ENCODE assay signal across 8 mouse cellular contexts in genomic region chr16:11908461-11909014, GRCm38 (mm10). TPM values are rescaled to one million over a fixed set of nuclear protein-coding genes. Genes with fewer than 3 reads are reported as not detected.
DNase-seq lines count a peak whose midpoint lies in the region; ATAC-seq and TF ChIP-seq lines count a peak whose summit lies in the region.

No protein-coding gene starts in this region.

- H3K4me2 ChIP-seq in heart, embryonic 14.5 days (ENCODE audit: low read length) = peak overlapping the region; percentile 73
- peak overlapping the region; percentile 74 for H3K4me2 ChIP-seq in hindbrain, embryonic 16.5 days (ENCODE audit: low read length)

- H3K9ac ChIP-seq in heart, embryonic 14.5 days (ENCODE audit: low read length) = peak overlapping the region; percentile 85
- H3K9ac ChIP-seq in ES-E14 (ENCODE audit: insufficient read depth, low read depth, low read length, poor library complexity, severe bottlenecking) = peak overlapping the region; percentile 84
- peak overlapping the region; percentile 79 for H3K9ac ChIP-seq in hindbrain, embryonic 16.5 days (ENCODE audit: low read depth, low read length)

- H3K4me3 ChIP-seq in heart, embryonic 14.5 days (ENCODE audit: control insufficient read depth in 1 of 2, insufficient read depth in 1 of 2, low read depth in 1 of 2, low read length in 2 of 2) = peak overlapping the region; percentile 61 to 66
- peak overlapping the region; percentile 74 to 92 for H3K4me3 ChIP-seq in ES-E14 (ENCODE audit: insufficient read depth in 1 of 2, low read depth in 1 of 2, low read length in 2 of 2, poor library complexity in 1 of 2, severe bottlenecking in 1 of 2)
- H3K4me3 ChIP-seq in embryonic facial prominence, embryonic 10.5 days = peak overlapping the region; percentile 73
- H3K4me3 ChIP-seq in hindbrain, embryonic 16.5 days (ENCODE audit: low read length) = peak overlapping the region; percentile 50

- DNase-seq in heart, postnatal 4 days = no peak
- no peak for DNase-seq in ES-E14 (ENCODE audit: low read depth, low spot score)
- DNase-seq in embryonic facial prominence, embryonic 10.5 days (ENCODE audit: low spot score) = no peak
- no peak for DNase-seq in urinary bladder, postnatal 4 days (ENCODE audit: low spot score in 2 of 2)
- DNase-seq in thymus, postnatal 36 days = no peak

- no peak for ATAC-seq in heart, embryonic 14.5 days (ENCODE audit: insufficient number of reproducible peaks, insufficient read depth, low FRiP score, low read depth)
- peak; percentile 78 for ATAC-seq in hindbrain, embryonic 16.5 days
- peak; percentile 47 for ATAC-seq in megakaryocyte progenitor cell, adult 5-6 weeks (replicated peaks; ENCODE audit: poor library complexity)

- H3K27ac ChIP-seq in heart, embryonic 14.5 days (replicated peaks in 1 of 2; ENCODE audit: control insufficient read depth in 1 of 2, insufficient read depth in 1 of 2, low read depth in 2 of 2, low read length in 2 of 2) = peak overlapping the region; percentile 91 to 92
- no peak overlapping the region for H3K27ac ChIP-seq in ES-E14 (ENCODE audit: insufficient read depth, low read depth, low read length, poor library complexity, severe bottlenecking)
- H3K27ac ChIP-seq in embryonic facial prominence, embryonic 10.5 days (replicated peaks) = peak overlapping the region; percentile 90
- H3K27ac ChIP-seq in hindbrain, embryonic 16.5 days (ENCODE audit: low read depth, low read length) = peak overlapping the region; percentile 84

- 13% methylated on average over 11 of the region's 11 CpGs for WGBS in heart, embryonic 14.5 days
- WGBS in embryonic facial prominence, embryonic 10.5 days = 30% methylated on average over 11 of the region's 11 CpGs
- WGBS in hindbrain, embryonic 16.5 days = 26% methylated on average over 10 of the region's 11 CpGs

- no peaks in the 10 kb centered on the region for H3K27me3 ChIP-seq in heart, embryonic 14.5 days (ENCODE audit: control insufficient read depth, insufficient read depth, low read length)
- 0 out of 2 replicates have a peak, but pooled peaks cover 4% of the 10 kb centered on the region for H3K27me3 ChIP-seq in embryonic facial prominence, embryonic 10.5 days (replicated peaks; ENCODE audit: low read depth, poor library complexity, severe bottlenecking)
- H3K27me3 ChIP-seq in hindbrain, embryonic 16.5 days (replicated peaks; ENCODE audit: control insufficient read depth, insufficient read depth, low read length) = no peaks in the 10 kb centered on the region

- in situ Hi-C loops in ES-E14 (cut with MboI; ENCODE audit: low sequenced_read_pairs in 2 of 2, unreplicated experiment in 2 of 2) = no loop called here

- peaks cover 7 to 8% of the 10 kb centered on the region in 2 experiments for H3K4me1 ChIP-seq in heart, embryonic 14.5 days (ENCODE audit: control insufficient read depth in 2 of 2, insufficient read depth in 2 of 2, low read length in 2 of 2)
- H3K4me1 ChIP-seq in ES-E14 (ENCODE audit: control insufficient read depth in 2 of 2, insufficient read depth in 2 of 2, low read length in 2 of 2, poor library complexity in 1 of 2) = 0 out of 4 replicates have a peak, but pooled peaks cover 0 to 1% of the 10 kb centered on the region in 2 experiments
- peaks cover 9% of the 10 kb centered on the region for H3K4me1 ChIP-seq in embryonic facial prominence, embryonic 10.5 days
- H3K4me1 ChIP-seq in hindbrain, embryonic 16.5 days (ENCODE audit: control insufficient read depth, insufficient read depth, low read depth, low read length) = peaks cover 8% of the 10 kb centered on the region

- H3K36me3 ChIP-seq in heart, embryonic 14.5 days (ENCODE audit: control insufficient read depth, insufficient read depth, low read length) = 0 out of 2 replicates have a peak, but pooled peaks cover 5% of the 10 kb centered on the region
- no peaks in the 10 kb centered on the region for H3K36me3 ChIP-seq in ES-E14 (ENCODE audit: control insufficient read depth, insufficient read depth, low read length, poor library complexity, severe bottlenecking)
- H3K36me3 ChIP-seq in embryonic facial prominence, embryonic 10.5 days (replicated peaks) = no peaks in the 10 kb centered on the region
- H3K36me3 ChIP-seq in hindbrain, embryonic 16.5 days (ENCODE audit: control insufficient read depth, insufficient read depth, low read length) = no peaks in the 10 kb centered on the region

- no peaks in the 10 kb centered on the region for H3K9me3 ChIP-seq in heart, embryonic 14.5 days (ENCODE audit: control insufficient read depth, low read length)
- no peaks in the 10 kb centered on the region for H3K9me3 ChIP-seq in ES-E14 (ENCODE audit: control insufficient read depth, insufficient read depth, low read depth, low read length)
- no peaks in the 10 kb centered on the region for H3K9me3 ChIP-seq in embryonic facial prominence, embryonic 10.5 days
- no peaks in the 10 kb centered on the region for H3K9me3 ChIP-seq in hindbrain, embryonic 16.5 days (ENCODE audit: control insufficient read depth, low read length)

TF ChIP-seq in ES-E14, 5 proteins besides CTCF, POLR2A, EP300 and RAD21:
- no peak for TF ChIP-seq ZC3H11A (IDR thresholded peaks at IDR 0.05; ENCODE audit: borderline replicate concordance, low read depth, low read length)

RNA-seq across cellular contexts. Expression of gene Cpped1, which starts 0.7 kb away (rescaled TPM):
- 43.6 and 44.7 TPM in 2 replicates for polyA plus RNA-seq in heart, embryonic 14.5 days (2014; fragmentation: Nextera tagmentation; extraction: Ambion mirVana)
- 10 to 100 TPM; 62.1 to 65.9 TPM for total RNA-seq in heart, postnatal 4 days (2021)
- 9.6 and 10.8 TPM in 2 replicates for total RNA-seq in ES-E14 (2012; rRNA removed)
- polyA plus RNA-seq in embryonic facial prominence, embryonic 10.5 days (2016; fragmentation: Nextera tagmentation; extraction: Ambion mirVana) = 15.0 and 15.5 TPM in 2 replicates
- polyA plus RNA-seq in hindbrain, embryonic 16.5 days (2015; fragmentation: Nextera tagmentation; extraction: Ambion mirVana) = 14.5 and 18.0 TPM in 2 replicates
- total RNA-seq in megakaryocyte progenitor cell, adult 5-6 weeks (2015) = 22.5 and 23.7 TPM in 2 replicates
- total RNA-seq in megakaryocyte progenitor cell, adult 5-6 weeks (2017) = 13.1 and 16.6 TPM in 2 replicates
